Mouse (Mus musculus): ENCODE results near the gene Ciapin1.
"Not testable (repeated sequence)": the region's sequence is repeated elsewhere in the genome, so short reads cannot be mapped to it uniquely, and the experiment has no call there.

- not testable (repeated sequence) for TF ChIP-seq POLR2A, CTCF (IDR thresholded peaks at IDR 0.05; ENCODE audit: extremely low read depth, insufficient read depth, low read length)
These were observed 4.2 kb downstream of the Ciapin1 start for GRCm38 (mm10) chr8:94833901-94834405.
